Mouse (Mus musculus): ENCODE results near the gene Trp53bp2. TPM values are rescaled to one million over a fixed set of nuclear protein-coding genes. Genes with fewer than 3 reads are reported as not detected.

The Trp53bp2 gene
- polyA plus RNA-seq, 1 experiment: 7.5 TPM

- no peaks in the 10 kb centered on the region for H3K79me3 ChIP-seq (ENCODE audit: low read depth)
- no peak overlapping the region for H3K4me3 ChIP-seq (ENCODE audit: insufficient read depth, poor library complexity, severe bottlenecking)
- no peaks in the 10 kb centered on the region for H3K27me3 ChIP-seq (ENCODE audit: control insufficient read depth, insufficient read depth, insufficient read length)
- peaks cover 65% of the 10 kb centered on the region for H3K36me3 ChIP-seq (ENCODE audit: control insufficient read depth, insufficient read depth)
- H3ac ChIP-seq (ENCODE audit: control insufficient read depth, insufficient read length, low read depth): no peak overlapping the region
- no peaks in the 10 kb centered on the region for H3K79me2 ChIP-seq (ENCODE audit: control insufficient read depth, insufficient read depth)
- TF ChIP-seq FOSL1 (IDR thresholded peaks at IDR 0.05; ENCODE audit: insufficient read depth, low read length, poor library complexity, severe bottlenecking) (no peak), CTCF (IDR thresholded peaks at IDR 0.05; ENCODE audit: control insufficient read depth, insufficient read depth, insufficient read length) (no peak), MYOD1 (IDR thresholded peaks at IDR 0.05; ENCODE audit: control insufficient read depth, insufficient read length, low read depth) (no peak), CEBPB (IDR thresholded peaks at IDR 0.05; ENCODE audit: low read depth) (no peak), USF1 (IDR thresholded peaks at IDR 0.05; ENCODE audit: low read depth) (no peak), MYOG (IDR thresholded peaks at IDR 0.05; ENCODE audit: control insufficient read depth, extremely low read depth, insufficient read length) (no peak), MAX (IDR thresholded peaks at IDR 0.05) (no peak)
These were observed 46.1 kb downstream of the Trp53bp2 start for GRCm38 (mm10) chr1:182455080-182455479.

GRCm38 (mm10) chr1:182458556-182458955 is 49.6 kb downstream of the Trp53bp2 start:
- Histone ChIP-seq H3K4me3 (ENCODE audit: insufficient read depth, poor library complexity, severe bottlenecking) (no peak overlapping the region), H3K79me3 (ENCODE audit: low read depth) (no peaks in the 10 kb centered on the region), H3K79me2 (ENCODE audit: control insufficient read depth, insufficient read depth) (no peaks in the 10 kb centered on the region), H3ac (ENCODE audit: control insufficient read depth, insufficient read length, low read depth) (no peak overlapping the region), H3K27me3 (ENCODE audit: control insufficient read depth, insufficient read depth, insufficient read length) (no peaks in the 10 kb centered on the region), H3K36me3 (ENCODE audit: control insufficient read depth, insufficient read depth) (peaks cover 51% of the 10 kb centered on the region)
- TF ChIP-seq CTCF (IDR thresholded peaks at IDR 0.05; ENCODE audit: control insufficient read depth, insufficient read depth, insufficient read length): no peak
- no peak for TF ChIP-seq MYOD1 (IDR thresholded peaks at IDR 0.05; ENCODE audit: control insufficient read depth, insufficient read length, low read depth)
- no peak for TF ChIP-seq MYOG (IDR thresholded peaks at IDR 0.05; ENCODE audit: control insufficient read depth, extremely low read depth, insufficient read length)
- TF ChIP-seq CEBPB (IDR thresholded peaks at IDR 0.05; ENCODE audit: low read depth): no peak
- no peak for TF ChIP-seq MAX (IDR thresholded peaks at IDR 0.05)
- TF ChIP-seq USF1 (IDR thresholded peaks at IDR 0.05; ENCODE audit: low read depth): no peak

- H3K79me2 ChIP-seq (ENCODE audit: control insufficient read depth, insufficient read depth): no peaks in the 10 kb centered on the region
- no peaks in the 10 kb centered on the region for H3K27me3 ChIP-seq (ENCODE audit: control insufficient read depth, insufficient read depth, insufficient read length)
- peaks cover 43% of the 10 kb centered on the region for H3K36me3 ChIP-seq (ENCODE audit: control insufficient read depth, insufficient read depth)
- H3K4me3 ChIP-seq (ENCODE audit: insufficient read depth, poor library complexity, severe bottlenecking): no peak overlapping the region
- H3K79me3 ChIP-seq (ENCODE audit: low read depth): no peaks in the 10 kb centered on the region
- H3ac ChIP-seq (ENCODE audit: control insufficient read depth, insufficient read length, low read depth): no peak overlapping the region
- TF ChIP-seq MAX (IDR thresholded peaks at IDR 0.05) (no peak), USF1 (IDR thresholded peaks at IDR 0.05; ENCODE audit: low read depth) (no peak), CTCF (IDR thresholded peaks at IDR 0.05; ENCODE audit: control insufficient read depth, insufficient read depth, insufficient read length) (no peak), FOSL1 (IDR thresholded peaks at IDR 0.05; ENCODE audit: insufficient read depth, low read length, poor library complexity, severe bottlenecking) (no peak), MYOD1 (IDR thresholded peaks at IDR 0.05; ENCODE audit: control insufficient read depth, insufficient read length, low read depth) (no peak), MYOG (IDR thresholded peaks at IDR 0.05; ENCODE audit: control insufficient read depth, extremely low read depth, insufficient read length) (no peak), CEBPB (IDR thresholded peaks at IDR 0.05; ENCODE audit: low read depth) (no peak)
These were observed 50.5 kb downstream of the Trp53bp2 start for GRCm38 (mm10) chr1:182459436-182459835.

GRCm38 (mm10) chr1:182460291-182461244 is 51.6 kb downstream of the Trp53bp2 start:
- no peaks in the 10 kb centered on the region for H3K79me2 ChIP-seq (ENCODE audit: control insufficient read depth, insufficient read depth)
- H3K79me3 ChIP-seq (ENCODE audit: low read depth): no peaks in the 10 kb centered on the region
- no peaks in the 10 kb centered on the region for H3K27me3 ChIP-seq (ENCODE audit: control insufficient read depth, insufficient read depth, insufficient read length)
- peaks cover 35% of the 10 kb centered on the region for H3K36me3 ChIP-seq (ENCODE audit: control insufficient read depth, insufficient read depth)
- no peak overlapping the region for H3ac ChIP-seq (ENCODE audit: control insufficient read depth, insufficient read length, low read depth)
- H3K4me3 ChIP-seq (ENCODE audit: insufficient read depth, poor library complexity, severe bottlenecking): no peak overlapping the region
- TF ChIP-seq CEBPB (IDR thresholded peaks at IDR 0.05; ENCODE audit: low read depth) (no peak), FOSL1 (IDR thresholded peaks at IDR 0.05; ENCODE audit: insufficient read depth, low read length, poor library complexity, severe bottlenecking) (no peak)

- no peak overlapping the region for H3ac ChIP-seq (ENCODE audit: control insufficient read depth, insufficient read length, low read depth)
- no peaks in the 10 kb centered on the region for H3K79me2 ChIP-seq (ENCODE audit: control insufficient read depth, insufficient read depth)
- no peak for TF ChIP-seq MYOD1 (IDR thresholded peaks at IDR 0.05; ENCODE audit: control insufficient read depth, insufficient read length, low read depth)
- no peak for TF ChIP-seq CEBPB (IDR thresholded peaks at IDR 0.05; ENCODE audit: low read depth)
- TF ChIP-seq USF1 (IDR thresholded peaks at IDR 0.05; ENCODE audit: low read depth): no peak
- no peak for TF ChIP-seq CTCF (IDR thresholded peaks at IDR 0.05; ENCODE audit: control insufficient read depth, insufficient read depth, insufficient read length)
- no peak for TF ChIP-seq MYOG (IDR thresholded peaks at IDR 0.05; ENCODE audit: control insufficient read depth, extremely low read depth, insufficient read length)
- TF ChIP-seq FOSL1 (IDR thresholded peaks at IDR 0.05; ENCODE audit: insufficient read depth, low read length, poor library complexity, severe bottlenecking): no peak
- no peak for TF ChIP-seq MAX (IDR thresholded peaks at IDR 0.05)
- no peaks in the 10 kb centered on the region for H3K27me3 ChIP-seq (ENCODE audit: control insufficient read depth, insufficient read depth, insufficient read length)
- no peak overlapping the region for H3K4me3 ChIP-seq (ENCODE audit: insufficient read depth, poor library complexity, severe bottlenecking)
- H3K79me3 ChIP-seq (ENCODE audit: low read depth): no peaks in the 10 kb centered on the region
- H3K36me3 ChIP-seq (ENCODE audit: control insufficient read depth, insufficient read depth): peaks cover 32% of the 10 kb centered on the region
These were observed 52.3 kb downstream of the Trp53bp2 start for GRCm38 (mm10) chr1:182461261-182461660.

Data from C2C12 (cell line).